Mouse (Mus musculus) CD8-positive naive resting alpha-beta T cell, adult 2 months (primary cell): ENCODE data around the gene Tmem150b.

Experiments
- DNase-seq, 2 experiments: peaks; one replicate each; pipeline ENCODE4 v3.0.0; 2022; ENCODE audit warnings: low read depth in 2 of 2, low spot score in 2 of 2

Tmem150b gene

GRCm38 (mm10) chr7:4663742-4664141, 61.3 kb downstream of the Tmem150b start:
- DNase-seq: no peak

GRCm38 (mm10) chr7:4663179-4663578, 61.9 kb downstream of the Tmem150b start:
- DNase-seq: no peak

GRCm38 (mm10) chr7:4659911-4660443, 65.1 kb downstream of the Tmem150b start:
- DNase-seq: no peak

GRCm38 (mm10) chr7:4658912-4659551, 66.0 kb downstream of the Tmem150b start, which contains the start of gene Ppp6r1:
Gene Ppp6r1, minus strand, starts transcription at chr7:4659019.
- DNase-seq: peak; percentile 94 to 95

- no peak for DNase-seq
Observed at GRCm38 (mm10) chr7:4658128-4658907, 66.7 kb downstream of the Tmem150b start.

- no peak for DNase-seq
Observed at GRCm38 (mm10) chr7:4657521-4658127, 67.4 kb downstream of the Tmem150b start.
